Mouse (Mus musculus) C2C12 (cell line): ENCODE results near the gene Grk2.

Experiments used
- CTCF ChIP-seq: IDR thresholded peaks from one replicate; pipeline ENCODE4 v1.5.1; 2011; ENCODE audit not compliant: control insufficient read depth, insufficient read depth, insufficient read length
- MAX ChIP-seq: IDR thresholded peaks from one replicate; pipeline ENCODE4 v1.6.1; 2011; ENCODE audit warnings: mild to moderate bottlenecking, control low read depth

DNA sequence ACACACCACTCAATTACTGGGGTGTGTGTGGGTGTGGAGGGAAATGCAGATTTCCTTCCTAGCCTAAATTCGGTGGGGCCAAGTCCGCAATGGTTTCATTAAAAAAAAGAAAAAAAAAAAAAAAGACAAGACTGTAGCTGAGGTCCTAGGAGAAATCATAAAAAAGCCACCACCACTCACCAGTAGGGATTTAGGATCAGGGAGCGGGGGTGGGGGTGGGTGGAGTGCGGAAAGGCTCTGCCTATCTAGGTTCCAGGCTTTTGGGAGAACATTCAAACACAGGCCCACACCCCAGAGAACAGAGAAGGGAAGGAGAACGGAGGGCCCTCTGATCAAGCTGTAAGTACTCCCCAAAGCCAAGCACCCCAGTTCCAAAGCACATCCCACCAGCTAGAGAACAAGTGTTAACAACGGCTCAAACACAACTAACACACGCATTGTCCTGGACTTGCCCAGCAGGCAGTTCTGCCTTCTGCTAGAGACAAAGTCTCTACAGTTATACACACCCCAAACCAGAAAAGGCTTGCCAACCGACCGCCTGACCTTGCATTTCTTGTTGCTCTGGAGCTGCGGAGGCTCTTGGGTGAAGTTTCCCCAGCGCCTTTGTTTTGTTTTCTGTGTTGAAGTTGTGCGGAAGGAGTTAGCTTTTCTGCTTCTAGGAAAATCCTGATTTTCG is 27.2 kb upstream of the Grk2 start:
- TF ChIP-seq CTCF = no peak
- TF ChIP-seq MAX = no peak
